Mouse (Mus musculus): Measurements from ENCODE around the gene Gtsf1l.
A peak's percentile ranks its signal among the peaks of the same experiment; 100 is the strongest.
"Not testable (repeated sequence)": the region's sequence is repeated elsewhere in the genome, so short reads cannot be mapped to it uniquely, and the experiment has no call there.

The Gtsf1l gene

DNA sequence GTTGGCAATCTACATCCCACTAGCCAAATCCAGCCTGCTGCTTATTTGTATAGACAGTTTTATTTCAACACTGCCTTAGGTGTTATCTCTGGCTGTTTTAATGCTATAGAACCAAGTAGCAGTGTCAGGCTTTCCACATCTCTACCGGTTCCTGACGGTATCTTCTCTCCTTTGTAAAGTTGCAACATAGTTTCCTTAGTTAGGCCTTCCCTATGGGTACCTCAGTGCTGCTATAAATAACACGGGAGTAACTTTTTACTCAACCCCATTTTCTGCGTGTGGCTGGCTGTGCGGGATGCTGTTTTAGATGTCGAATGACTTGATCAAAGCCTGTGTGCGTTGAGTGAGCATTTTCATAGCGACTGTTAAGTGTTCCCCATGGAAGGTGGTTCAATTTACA is 1.1 kb downstream of the Gtsf1l start:
- DNase-seq (ENCODE audit: low spot score in 2 of 2) = no peak

DNA sequence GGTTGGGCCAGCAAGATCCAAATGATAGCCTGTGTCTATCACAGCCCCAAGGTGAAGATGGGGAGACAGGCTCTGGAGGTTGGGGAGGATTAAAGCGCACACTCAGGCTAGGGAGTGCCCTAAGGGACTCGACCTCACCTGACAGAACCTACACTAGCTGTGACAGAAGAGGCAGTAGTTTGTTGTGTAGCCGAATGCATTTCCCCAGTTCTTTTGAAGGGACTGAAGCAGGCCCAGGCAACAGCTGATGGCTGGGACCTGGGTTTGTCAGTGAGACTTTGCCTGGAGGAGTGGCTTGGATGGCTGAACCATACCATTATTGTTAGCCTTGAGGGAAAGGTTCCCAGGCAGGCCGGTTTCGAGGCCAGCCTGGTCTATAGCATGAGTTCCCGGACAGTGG is 2.6 kb downstream of the Gtsf1l start:
- DNase-seq (ENCODE audit: low spot score in 2 of 2) = no peak

DNA sequence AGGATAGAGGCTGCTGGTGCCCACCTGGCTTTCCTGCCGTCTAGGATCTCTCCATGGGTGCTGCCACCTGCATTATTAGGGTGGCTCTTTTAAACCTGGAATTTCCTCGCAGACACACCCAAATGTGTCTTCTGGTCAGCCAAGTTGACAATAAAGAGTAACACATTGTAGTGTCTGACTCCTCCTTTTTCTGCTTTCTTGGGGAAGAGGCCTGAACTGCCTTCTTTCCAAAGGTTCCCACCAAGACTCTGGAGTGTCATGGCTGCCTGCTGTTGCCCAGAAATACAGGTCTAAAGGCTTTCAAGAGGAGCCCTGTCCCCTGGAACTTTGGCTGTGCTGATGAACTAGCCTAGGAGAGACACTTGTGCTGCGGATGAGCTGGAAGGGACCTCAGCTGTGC is 3.1 kb downstream of the Gtsf1l start:
- no peak for DNase-seq (ENCODE audit: low spot score in 2 of 2)

DNA sequence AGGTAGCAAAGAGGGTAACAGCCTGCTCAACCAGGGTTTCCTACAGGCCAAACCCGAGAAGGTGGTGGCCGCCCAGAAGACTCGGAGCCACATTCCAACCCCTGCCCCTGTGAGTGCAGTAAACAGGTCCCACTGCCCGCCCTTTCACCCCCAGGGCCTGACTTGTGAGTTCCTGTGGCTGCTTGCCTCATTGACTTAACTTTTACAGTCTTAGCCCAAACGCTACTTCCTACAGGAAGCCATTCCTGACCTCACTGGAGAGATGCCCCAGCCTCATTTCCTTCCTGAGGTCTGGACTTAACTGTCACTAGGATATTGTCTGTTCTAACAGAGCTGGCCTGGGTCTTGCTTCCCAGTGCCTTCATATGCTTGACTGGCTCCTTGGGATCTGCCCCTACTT is 5.1 kb downstream of the Gtsf1l start:
- DNase-seq (ENCODE audit: low spot score in 2 of 2) = no peak

DNA sequence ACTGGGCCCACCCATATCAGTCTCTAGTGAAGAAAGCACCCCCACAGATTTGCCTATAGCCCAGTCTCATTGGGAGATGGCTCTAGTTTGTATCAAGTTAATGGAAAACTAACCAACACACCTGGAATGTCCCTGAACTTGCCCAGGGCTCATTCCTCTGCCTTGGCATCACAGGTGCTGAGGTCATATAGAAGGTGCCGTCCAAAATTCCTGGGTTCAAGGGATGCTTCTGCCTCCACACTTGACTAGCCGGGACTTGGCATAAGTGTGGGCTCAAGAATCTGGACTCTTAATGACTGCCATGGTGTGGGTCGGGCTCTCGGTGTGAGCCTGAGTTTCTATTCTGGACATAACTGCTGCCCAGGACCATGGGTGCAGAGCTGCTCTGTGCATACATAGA is 8.6 kb downstream of the Gtsf1l start:
- DNase-seq (ENCODE audit: low spot score in 2 of 2) = no peak

DNA sequence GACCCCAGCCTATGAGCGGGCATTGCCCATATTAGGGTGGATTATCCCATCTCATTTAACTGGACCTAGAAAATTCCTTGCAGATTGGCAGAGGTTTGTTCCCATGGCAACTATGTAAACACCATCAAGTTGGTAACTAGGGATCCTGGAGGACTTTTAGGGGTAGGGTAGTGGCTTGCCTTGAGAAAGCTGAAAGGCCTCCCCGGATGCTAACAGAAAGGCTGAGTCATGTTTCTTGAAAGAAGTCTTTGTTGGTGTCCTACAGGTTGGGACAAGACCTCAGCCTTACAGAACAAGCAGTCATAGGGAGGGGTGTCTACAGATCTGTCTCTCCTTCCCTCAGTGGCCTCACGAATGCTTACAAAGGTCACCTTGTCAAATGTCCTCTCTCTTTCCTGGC is 12.4 kb downstream of the Gtsf1l start:
- no peak for DNase-seq (ENCODE audit: low spot score in 2 of 2)

DNA sequence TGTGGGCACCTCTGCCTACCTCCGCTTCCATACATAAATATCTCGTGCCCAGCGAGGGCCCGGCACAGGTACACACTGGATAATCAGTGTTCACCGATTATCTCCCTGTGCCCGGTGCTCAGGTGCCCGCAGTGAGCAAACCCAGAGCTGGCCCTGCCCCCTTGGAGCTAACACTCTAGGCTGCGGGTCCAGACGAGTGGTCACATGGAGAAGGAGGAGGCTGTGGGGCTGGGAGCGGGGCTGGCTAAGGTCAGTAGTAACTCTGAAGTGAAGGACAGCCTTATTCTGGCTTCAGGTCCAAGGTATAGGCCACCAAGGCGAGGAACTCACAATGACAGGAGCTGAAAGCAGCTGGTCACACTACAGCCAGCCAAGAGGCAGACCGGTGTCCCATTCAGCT is 12.8 kb downstream of the Gtsf1l start:
- DNase-seq (ENCODE audit: low spot score in 2 of 2) = no peak

DNA sequence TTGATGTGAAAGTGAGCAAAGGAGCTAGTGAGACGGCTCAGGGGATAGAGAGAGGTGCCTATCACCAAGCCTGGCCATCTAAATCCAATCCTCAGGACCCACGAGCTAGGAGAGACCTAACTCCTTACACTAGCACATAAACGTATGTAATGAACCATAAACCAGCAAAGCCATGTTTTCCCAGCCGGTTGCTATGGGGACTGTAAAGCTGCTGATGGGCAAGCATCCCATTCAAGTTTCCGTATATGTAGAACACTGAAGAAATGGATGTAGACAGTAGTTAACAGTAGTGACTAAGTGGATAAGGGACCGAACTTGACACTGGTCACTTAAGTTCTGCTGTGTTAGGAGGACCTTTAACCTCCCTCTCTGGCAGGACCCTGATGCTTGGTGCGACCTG is 13.6 kb downstream of the Gtsf1l start:
- peak; percentile 19 to 27 for DNase-seq (ENCODE audit: low spot score in 2 of 2)

DNA sequence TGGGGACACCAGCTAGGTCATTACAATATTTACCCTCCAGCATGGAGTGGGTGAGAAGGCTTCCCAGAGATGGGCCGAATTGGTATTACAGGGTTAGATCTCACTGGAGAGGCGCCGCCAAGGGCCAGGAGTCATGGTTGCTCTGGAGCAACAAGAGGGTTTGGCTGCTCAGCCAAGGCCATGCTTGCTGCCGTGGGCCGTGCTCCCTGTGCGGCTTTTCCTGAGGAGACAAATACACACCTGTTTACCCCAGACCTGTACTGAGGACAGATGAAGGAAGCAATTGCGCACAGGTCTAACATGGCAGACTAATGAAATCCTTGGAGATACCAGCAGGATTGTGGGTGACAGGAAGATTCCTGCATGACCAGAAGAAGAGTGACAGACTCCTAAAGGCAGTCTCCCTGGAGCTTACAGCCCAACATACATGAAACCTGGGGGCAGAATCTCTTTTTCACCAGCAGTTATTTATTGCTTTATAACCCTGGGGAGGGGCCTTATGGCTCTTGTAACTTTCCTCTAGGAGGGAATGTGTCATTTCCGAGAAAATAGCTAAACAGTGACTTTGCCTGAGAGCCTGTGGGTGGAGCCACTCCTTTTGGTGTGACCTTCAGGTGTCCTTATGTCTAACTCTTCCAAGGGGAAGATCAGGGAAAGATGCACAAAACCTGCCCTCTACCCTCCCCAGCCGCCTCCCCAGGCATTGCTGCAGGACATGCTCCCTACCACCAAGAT is 14.5 kb downstream of the Gtsf1l start:
- DNase-seq (ENCODE audit: low spot score in 2 of 2) = no peak

DNA sequence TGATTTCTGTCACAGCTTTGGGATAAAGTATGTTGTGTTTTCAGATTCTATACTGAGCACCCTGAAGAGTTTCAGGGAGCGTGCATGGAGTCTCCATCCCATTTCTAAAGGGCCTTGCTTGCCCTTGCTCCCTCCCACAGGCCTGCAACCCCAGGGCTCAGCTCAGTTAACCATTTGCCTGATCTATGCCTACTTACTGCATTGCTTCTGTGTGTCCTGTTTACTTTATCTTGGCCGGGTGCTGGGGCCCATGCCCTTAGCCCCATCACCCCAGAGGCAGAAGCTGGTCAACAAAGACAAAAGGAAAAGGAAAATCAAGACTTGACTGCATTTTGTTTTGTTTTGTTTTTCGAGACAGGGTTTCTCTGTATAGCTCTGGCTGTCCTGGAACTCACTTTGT is 16.1 kb downstream of the Gtsf1l start:
- no peak for DNase-seq (ENCODE audit: low spot score in 2 of 2)

DNA sequence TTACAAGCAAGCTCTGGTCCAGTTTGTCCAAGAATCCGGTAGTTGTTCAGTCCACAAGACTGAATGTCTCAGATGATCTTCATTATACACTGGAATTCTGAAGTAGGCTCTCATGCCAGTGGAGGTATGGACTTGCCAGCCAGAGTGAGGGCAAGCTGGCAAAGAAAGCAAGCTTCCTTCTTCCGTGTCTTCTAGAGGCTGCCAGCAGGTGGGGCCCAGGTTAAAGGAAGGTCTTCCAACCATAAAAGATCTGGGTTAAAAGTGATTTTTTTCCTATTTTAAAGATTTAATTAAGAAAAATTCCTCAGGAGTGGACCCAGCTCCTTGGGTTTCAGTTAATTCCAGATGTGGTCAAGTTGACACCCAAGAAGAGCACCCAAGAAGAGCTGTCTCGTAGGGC is 17.4 kb downstream of the Gtsf1l start:
- no peak for DNase-seq (ENCODE audit: low spot score in 2 of 2)

DNA sequence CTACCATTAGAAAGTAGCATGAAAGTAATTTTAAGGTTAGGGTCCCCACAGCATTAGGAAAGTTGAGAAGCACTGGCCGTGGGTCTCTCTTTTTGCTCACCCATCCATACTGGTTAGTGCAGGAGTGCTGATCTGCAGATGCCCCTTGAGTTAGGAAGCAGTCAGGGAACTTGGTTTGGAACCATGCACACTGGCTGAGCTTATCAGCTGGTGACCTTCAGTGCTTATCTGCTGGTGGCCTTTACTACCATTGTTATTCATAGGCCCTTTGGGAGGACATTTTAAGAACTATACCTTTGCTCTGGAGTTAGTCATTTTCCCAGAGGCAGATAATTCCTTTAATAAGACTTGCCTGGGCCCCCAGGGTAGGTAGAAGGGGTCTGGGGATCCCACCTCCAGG is 20.4 kb downstream of the Gtsf1l start:
- DNase-seq (ENCODE audit: low spot score in 2 of 2) = no peak

DNA sequence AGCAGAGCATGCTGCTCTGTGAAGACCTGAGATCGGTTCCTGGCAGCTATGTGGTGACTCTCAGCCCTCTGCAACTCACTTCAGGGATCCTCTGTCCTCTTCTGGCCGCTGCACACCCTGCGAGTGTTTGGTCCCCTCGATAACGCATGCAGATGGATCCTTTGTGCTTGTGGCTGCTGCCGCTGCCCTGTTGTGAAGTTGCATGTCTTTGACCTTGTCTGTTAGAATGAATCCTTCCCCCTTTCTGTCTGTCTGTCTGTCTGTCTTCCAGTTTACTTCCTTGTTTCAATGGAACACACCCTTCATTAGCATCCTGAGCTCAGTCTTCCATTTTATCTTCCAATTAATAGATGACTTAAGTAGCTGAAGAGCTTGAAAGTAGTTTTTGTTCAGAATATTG is 21.3 kb downstream of the Gtsf1l start:
- DNase-seq (ENCODE audit: low spot score in 2 of 2) = no peak

DNA sequence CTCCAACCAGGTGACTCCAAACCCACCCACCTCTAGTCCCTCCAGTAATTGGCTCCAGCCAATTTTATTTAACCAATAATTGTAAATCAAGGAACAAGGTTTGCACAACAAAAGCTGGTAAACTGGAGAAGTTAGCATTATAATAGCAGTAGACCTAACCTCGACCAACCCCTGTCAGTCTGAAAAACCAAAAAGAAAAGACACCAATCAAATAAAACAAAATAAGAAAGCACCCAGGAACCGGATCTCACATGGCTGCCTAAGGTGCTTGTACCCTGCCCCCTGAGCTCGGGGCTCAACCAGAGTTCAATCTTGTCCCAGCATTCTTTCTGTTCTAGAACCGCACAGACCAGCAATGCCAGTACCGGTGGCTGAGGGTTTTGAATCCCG is 25.5 kb downstream of the Gtsf1l start:
- DNase-seq (ENCODE audit: low spot score in 2 of 2) = no peak

DNA sequence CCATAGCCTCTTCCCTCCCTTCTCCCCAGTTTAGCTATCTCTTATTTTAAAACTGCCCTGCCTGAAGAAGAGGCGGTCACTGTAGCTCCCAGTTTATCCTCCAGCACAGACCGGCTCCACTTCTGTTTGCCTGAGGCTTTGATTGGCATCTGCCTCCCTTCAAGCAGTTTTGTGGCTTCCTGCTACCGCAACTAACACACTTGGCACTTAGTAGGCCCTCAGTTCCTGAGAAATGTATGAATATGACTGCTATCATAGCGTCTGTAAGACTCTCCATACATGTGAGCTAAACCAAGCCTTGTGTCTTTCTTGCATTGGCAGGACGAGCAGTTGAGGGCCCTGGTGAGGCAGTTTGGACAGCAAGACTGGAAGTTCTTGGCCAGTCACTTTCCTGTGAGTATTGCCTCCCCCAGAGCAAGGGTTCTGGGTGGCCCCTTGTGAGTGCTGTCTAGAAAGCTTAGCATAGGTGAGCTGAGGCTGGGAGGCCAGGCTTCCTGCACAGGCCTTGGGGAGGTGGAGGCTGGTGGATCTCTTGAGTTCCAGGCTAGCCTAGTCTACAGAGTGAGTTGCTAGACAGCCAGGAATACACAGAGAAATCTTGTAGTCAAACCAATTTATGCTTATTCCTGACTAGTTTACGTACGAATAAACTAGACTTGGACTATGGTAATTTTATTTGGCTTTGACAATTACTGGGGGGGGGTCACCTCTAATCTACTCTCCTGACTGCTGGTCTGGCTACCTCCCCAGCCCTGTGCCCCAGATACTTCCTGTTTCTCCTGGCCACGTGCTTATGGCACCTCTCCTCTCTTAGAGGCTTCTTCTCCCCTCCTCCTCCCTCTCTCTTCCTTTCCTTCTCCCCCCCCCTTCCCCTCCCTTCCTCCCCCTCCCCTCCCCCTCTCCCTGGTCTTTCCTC is 26.2 kb downstream of the Gtsf1l start:
- DNase-seq (ENCODE audit: low spot score in 2 of 2) = no peak

DNA sequence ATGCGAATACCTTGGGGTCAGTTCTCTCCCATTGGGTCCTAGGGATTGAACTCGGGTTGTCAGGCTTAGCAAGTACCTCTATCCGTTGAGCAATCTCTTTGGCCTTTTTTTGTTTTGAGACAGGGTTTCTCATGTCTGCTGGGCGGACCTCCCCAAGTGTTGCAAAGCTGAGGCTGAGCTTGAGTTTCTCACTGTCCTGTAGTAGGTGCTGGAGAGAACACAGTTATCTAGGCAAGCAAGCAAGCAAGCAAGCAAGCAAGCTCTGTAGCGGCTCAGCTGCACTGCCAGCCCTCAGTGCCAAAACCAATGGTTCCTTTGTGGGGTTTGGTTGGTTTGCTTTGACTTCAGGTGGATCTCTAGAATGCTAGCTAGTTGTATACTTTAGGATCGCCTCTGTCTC is 27.0 kb downstream of the Gtsf1l start:
- no peak for DNase-seq (ENCODE audit: low spot score in 2 of 2)

DNA sequence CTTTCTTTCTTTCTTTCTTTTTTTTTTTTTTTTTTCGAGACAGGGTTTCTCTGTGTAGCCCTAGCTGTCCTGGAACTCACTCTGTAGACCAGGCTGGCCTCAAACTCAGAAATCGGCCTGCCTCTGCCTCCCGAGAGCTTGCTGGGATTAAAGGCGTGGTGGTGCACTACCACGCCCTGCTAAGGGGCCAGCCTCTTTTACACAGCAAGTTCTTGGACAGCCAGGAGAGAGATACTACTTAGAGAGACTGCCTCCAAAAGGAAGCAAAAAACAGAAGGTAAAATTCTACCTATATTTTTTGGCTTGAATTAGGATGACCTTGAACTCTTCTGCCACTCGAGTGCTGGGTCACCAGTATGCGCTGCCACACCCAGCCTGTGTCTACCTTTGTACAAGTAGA is 28.7 kb downstream of the Gtsf1l start:
- not testable (repeated sequence) for DNase-seq (ENCODE audit: low spot score in 2 of 2)

DNA sequence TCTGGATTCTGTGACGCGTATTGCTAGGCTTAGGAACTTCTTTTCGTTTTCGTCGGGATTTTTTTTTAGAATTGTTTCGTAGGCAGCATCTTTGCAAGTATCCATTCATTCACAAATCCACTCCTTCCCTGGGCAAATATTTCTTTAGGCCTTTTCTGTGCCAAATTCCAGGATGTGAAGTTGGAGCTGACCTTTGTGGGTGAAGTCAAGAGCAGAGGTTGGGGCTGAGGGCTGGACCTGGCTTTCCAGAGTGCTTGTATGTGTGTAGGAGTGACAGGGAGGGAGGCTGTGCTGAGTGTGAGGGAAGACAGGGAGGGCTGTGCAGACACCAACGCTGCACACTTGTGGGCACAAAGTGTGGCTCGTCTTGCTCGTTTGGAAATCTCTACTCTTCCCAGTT is 31.1 kb downstream of the Gtsf1l start:
- DNase-seq (ENCODE audit: low spot score in 2 of 2) = no peak

DNA sequence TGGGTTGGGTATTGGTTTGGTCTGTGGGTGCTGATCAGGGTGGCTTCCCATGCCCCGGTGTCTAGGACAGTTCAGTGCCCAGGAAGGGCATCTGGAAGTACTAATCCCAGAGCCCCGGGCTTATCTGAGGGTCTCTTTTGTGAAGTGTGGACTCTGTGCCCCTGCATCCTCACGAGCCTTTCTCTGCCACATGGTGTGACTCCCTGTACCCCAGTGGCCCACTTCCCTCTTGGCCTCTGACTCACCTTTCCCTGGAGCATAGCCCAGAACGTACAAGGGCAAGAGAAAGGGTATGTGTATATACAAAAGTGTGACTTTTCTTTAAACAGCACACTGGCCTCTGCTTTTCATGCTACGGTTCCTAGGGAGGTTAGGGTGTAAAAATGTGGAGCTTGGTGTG is 31.9 kb downstream of the Gtsf1l start:
- no peak for DNase-seq (ENCODE audit: low spot score in 2 of 2)

DNA sequence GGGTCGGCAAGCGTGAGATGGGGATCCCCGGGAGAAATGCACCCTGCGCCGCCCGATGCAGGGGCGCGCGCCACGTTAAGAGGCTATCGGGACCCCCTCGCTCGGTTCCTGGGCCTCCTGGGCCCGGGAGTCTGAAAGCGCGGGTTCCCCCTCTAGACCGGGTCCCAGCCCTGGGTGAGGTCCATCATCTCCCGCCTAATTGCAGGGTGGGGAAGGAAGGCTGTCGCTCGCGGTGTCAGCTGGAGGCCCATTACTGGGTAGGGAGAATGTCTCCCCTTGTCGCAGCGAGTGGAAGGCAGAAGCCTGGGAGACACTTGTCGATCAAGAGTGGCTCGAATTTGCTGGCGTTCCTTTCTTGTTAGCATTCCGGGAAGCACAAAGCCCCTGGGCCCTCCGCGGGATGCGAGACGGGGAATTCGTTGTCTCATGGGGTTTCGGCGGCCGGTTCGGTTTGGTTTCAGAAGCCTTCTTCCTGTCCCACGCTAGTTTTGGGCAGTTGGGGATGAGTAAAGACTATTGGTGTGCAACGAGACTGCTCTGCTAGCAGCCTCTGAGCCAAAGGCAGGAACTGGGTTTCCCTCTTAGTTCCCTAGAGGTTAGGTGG is 32.7 kb downstream of the Gtsf1l start:
- DNase-seq (ENCODE audit: low spot score in 2 of 2) = no peak

DNA sequence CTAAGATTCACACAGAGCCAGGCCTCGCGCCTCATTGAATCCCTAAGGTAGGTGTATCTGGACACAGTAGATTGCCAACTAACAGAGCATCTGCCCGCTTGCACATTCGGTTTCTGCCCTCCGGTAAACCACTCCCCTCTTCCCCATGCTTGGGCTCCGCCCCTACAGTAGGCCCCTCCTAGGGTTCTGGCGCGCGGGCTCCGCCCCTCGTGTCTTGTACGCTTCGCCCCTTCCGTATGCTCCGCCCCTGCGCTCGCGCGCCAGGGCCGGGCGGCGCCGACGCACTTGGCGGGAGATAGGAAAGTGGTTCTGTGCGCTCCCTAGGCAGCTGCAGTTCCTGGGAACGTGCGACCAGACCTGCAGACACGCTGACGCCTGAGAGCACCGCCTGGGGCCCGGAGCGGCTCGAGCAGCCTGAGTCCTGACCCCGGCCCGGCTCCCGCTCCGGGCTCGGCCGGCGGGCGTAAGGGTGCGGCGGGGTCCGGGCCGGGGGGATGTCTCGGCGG is 33.3 kb downstream of the Gtsf1l start, which contains the start of gene Mybl2:
TSS of gene Mybl2 (plus strand) at position 353 of the 506 bp plus-strand sequence.
- peak; percentile 74 to 79 for DNase-seq (ENCODE audit: low spot score in 2 of 2)

DNA sequence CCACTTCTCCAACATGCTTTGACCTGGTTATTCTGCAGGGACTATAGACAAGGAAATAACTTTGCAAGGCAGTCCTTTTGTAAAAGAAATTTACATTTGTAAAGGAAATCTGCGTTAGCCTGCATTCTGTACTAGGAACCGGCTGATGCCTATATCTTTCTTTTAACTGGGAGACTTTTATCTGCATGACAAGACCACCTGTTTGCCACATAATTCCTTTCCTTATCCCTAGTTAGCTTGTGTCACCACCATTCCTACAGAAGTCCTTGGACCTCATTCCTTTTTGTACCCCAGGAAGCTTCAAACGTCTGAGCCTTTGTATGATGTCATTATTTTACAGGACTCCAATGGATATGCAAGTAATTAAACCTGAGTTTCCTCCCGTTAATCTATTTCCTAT is 34.8 kb downstream of the Gtsf1l start:
- DNase-seq (ENCODE audit: low spot score in 2 of 2) = no peak

DNA sequence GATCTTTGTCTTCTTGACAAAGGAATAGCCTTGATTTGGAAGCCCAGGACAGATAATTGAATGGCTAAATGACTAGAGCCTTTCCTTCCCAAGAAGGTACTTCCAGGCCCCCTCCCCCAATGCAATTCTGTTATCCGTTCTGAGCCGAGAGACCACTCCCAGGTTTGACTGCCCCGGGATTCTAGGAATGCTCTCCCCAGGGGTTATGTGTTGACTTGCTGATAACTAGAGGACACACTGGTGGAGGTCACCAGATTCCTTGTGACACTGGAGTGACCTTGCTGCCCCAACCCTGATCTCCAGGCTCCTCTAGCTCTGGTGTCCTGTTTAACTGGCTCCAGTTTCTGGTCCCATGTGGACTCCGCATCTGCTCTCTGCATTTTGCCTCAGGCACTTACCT is 35.6 kb downstream of the Gtsf1l start:
- no peak for DNase-seq (ENCODE audit: low spot score in 2 of 2)

Data from right cerebral cortex, adult 2 months (tissue).